Mouse (Mus musculus) lung, postnatal 25 days (tissue): ENCODE data around the gene Csnk1g2.
"Not testable (repeated sequence)": the region's sequence is repeated elsewhere in the genome, so short reads cannot be mapped to it uniquely, and the experiment has no call there.

Source experiments
- DNase-seq: peaks from one replicate; pipeline ENCODE4 v3.0.0; 2022; ENCODE audit warnings: low spot score

The Csnk1g2 gene

GRCm38 (mm10) chr10:80602698-80603325 is 19.8 kb upstream of the Csnk1g2 start, which contains the start of the genes Scamp4 and Adat3:
Scamp4 (plus strand) TSS chr10:80602872.
Adat3 (plus strand) TSS chr10:80602880.
- peak; percentile 94 for DNase-seq

DNA sequence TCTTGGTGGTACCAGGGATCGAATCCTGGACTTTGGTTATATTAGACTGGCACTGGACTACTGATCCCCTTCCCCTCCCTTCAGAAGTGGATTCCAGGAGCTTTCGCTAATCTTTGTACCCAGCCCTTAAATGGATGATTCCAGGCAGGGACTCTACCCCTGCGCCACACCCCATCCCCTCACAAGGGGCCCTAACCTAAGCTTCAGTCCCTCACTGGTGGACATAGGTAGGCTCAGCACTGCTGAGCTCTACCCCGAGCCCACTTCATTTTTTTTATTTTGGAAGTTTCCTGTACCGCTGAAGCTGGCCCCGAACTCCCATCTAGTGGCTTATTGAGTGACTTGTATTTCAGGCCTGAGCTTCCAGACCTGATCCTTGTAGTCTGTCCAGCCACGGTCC is 19.3 kb upstream of the Csnk1g2 start:
- no peak for DNase-seq

DNA sequence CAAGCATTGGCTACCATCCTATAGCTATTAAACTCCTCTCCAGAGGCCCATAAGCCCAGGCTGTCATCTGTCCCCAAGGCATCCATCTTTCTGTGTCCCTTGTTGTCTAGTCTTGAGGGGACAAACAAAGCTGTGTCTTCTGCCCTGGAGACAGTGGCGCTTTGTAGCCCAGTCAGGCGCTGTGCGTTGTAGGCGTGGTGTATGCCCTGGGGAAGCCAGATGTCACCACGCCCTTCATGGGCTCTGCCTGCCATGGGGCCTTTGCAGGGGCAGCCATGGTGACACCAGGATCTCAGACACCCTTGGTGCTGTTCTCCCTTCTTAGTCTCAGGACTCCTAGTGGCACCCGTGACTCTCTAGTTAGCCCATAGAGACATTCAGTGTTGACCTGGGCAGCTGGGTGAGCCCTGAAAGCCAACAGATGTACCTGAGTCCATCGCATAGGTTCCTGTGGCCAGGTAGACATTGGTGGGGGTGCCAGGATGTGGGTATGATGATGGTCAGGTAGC is 18.6 kb upstream of the Csnk1g2 start:
- DNase-seq, result no peak

DNA sequence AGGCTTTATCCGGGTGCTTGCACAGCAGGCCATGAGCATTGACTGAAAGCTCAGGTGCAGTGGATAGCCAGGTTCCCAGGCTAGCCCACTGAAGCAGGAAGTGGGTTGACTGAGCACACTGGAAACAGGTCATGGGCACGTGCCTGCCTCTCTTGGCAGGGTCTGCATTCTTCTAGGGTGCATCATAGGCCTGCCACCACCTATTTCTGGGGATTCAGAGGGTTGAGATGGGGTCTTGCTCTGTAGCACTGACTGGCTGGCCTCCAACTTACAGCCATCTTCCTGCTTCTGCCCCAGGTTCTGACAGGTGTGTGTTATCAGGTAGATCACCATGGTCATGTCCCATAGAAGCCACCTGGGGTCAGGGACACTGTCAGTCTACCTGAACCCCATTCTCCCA is 17.6 kb upstream of the Csnk1g2 start:
- no peak for DNase-seq

- not testable (repeated sequence) for DNase-seq
Measured at GRCm38 (mm10) chr10:80605721-80606120, 16.9 kb upstream of the Csnk1g2 start, which contains the start of gene Gm49322. Gm49322 (plus strand) TSS chr10:80606021.

- no peak for DNase-seq
Measured at GRCm38 (mm10) chr10:80606306-80606705, 16.3 kb upstream of the Csnk1g2 start.

- no peak for DNase-seq
Measured at GRCm38 (mm10) chr10:80606737-80607350, 15.8 kb upstream of the Csnk1g2 start.

DNA sequence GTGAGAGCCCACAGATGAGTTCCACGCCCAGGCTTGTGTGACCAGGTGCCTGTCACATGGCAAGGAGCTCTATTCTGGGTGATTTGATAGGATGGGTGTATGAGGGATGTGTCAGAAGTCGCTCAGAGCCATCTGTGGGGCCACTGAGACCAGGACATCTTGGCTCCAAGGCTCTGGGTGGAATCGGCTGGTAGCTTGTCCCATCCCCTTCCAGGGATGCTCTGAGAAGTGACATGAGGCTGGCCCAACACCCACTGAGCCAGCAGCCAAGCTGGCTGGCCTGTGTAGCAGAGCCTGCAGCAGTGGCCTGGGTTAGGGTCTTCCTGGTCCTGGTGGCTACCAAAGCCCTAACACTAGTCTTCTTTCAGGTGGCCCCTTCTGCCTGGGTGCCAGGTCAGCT is 14.2 kb upstream of the Csnk1g2 start:
- DNase-seq, result no peak

DNA sequence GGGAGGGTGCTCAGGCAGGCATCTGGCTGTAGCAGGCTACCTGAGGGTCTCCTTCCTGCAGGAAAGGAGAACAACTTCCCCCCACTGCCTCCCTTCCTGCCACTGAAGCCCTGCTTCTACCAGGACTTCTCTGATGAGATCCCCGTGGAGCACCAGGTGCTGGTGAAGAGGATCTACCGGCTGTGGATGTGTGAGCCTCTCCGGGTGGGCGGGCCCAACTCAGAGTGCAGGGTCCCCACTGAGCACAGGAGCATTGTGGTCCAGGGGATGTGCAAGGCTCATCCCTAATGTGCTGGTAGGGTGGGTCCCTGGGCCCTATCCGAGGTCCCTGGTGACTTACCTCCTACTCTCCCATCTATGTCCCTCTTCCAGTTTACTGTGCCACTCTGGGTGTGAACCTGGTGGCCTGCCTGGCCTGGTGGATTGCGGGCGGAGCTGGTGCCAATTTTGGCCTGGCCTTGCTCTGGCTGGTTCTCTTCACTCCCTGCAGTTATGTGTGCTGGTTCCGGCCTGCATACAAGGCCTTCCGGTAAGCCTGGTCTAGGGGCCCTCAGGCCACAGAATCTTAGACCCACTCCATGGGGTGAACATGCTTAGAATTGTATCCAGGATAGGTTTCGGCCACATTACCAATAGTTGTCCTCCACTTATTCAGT is 13.2 kb upstream of the Csnk1g2 start:
- DNase-seq, result no peak

DNA sequence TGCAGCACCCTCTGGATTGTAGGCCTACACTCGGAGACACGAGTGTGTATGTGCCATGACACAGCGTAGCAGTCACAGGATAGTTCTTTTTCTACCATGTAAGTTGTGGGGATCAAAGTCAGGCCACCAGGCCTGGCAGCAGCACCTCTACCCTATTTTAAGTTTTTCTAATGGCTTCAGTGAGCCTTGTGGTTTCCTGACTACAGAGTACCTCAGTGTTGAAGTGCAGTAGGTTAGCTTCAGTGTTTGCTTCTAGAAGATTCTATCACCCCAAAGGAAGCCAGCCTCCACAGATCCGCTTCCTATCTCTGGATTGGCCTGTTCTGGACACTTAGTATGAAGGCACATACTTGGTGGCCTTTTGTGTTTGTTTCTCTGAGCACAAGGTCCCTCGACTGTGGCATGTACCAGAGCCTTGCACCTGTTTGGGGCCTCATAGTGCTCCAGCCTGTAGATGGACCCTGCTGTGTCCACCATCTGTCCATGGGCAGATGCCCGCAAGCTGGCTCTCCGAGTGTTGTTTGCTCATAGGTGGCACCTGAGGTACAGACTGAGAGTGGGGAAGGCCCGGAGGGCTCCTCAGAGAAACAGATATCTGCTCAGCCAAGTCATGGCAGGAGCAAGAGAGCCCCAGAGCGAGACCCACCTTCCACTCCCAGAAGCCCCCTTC is 12.4 kb upstream of the Csnk1g2 start:
- DNase-seq, result no peak

GRCm38 (mm10) chr10:80611024-80611423 is 11.6 kb upstream of the Csnk1g2 start:
- peak; percentile 63 for DNase-seq

DNA sequence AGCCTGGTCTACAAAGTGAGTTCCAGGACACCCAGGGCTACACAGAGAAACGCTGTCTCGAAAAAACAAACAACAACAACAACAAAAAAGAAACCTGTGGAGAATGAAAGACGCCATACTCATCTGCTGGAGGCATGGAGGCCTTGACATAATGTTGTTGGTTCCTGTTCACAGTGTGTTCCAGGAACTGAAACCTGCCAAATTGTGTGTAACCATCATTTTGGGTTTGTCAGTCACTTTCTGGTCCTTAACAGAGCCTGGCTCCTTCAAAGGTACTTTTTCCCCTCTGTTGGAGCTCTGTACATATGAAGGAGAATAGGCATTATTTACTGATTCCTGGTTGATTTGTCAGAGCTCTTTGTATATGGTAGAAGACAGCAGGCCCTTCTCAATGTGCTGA is 10.7 kb upstream of the Csnk1g2 start:
- DNase-seq, result no peak

- no peak for DNase-seq
Measured at GRCm38 (mm10) chr10:80613821-80614220, 8.8 kb upstream of the Csnk1g2 start.

GRCm38 (mm10) chr10:80614351-80614750 is 8.3 kb upstream of the Csnk1g2 start:
- no peak for DNase-seq

GRCm38 (mm10) chr10:80618181-80618580 is 4.5 kb upstream of the Csnk1g2 start:
- DNase-seq, result peak; percentile 73

DNA sequence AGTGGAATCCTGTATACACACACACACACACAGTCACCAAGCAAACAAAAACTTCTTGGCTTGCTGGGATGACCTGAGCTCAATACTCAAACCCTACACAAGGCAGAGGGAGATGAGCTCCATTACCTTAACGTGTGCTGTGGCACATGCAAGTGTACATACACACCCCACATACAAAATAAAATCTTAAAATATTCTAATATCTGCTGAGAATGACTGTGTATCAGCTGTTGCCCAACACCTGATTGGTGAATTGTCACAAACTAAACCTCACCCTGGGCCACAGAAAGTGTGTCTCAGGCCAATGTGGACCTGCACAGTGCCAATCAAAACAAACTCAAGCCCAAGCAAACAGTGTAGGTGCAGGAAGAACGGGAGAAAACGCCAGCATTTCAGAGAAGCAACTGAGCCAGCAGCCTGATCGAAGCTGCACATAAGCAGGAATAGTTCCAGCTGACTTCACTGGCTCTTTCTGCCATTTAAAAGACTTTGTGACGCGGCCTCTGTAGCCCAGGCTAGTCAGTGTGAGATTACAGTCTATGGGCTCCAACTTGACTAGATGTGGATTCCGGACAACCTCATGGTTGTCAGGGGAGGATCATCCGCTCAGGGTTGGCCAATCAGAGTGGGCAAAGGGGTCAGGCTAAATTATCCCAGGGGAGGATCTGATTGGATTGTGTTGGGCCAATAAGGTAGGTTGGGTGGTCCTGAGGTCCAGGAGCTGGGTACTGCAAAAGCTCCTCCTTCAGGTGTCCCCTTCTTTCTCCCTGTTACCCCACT is 3.0 kb upstream of the Csnk1g2 start:
- no peak for DNase-seq

DNA sequence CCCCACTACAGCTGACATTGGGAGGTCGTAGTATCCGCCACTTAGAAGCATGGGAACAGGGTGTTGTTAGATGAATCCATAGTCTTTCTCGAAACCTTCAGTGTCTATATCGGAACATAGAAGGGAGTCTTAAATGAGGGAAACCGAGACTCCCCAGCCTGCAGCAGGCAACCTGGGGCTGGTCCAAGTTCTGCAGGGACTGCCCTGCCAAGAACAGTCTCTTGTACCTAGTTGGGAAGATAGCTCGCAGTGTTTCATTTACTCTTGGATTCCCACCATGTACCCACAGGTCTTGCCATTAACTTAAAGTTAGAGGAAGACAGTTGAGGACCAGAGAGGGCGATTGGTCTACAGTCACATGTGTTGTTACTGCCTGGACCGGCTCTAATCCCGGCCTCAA is 2.3 kb upstream of the Csnk1g2 start:
- no peak for DNase-seq

DNA sequence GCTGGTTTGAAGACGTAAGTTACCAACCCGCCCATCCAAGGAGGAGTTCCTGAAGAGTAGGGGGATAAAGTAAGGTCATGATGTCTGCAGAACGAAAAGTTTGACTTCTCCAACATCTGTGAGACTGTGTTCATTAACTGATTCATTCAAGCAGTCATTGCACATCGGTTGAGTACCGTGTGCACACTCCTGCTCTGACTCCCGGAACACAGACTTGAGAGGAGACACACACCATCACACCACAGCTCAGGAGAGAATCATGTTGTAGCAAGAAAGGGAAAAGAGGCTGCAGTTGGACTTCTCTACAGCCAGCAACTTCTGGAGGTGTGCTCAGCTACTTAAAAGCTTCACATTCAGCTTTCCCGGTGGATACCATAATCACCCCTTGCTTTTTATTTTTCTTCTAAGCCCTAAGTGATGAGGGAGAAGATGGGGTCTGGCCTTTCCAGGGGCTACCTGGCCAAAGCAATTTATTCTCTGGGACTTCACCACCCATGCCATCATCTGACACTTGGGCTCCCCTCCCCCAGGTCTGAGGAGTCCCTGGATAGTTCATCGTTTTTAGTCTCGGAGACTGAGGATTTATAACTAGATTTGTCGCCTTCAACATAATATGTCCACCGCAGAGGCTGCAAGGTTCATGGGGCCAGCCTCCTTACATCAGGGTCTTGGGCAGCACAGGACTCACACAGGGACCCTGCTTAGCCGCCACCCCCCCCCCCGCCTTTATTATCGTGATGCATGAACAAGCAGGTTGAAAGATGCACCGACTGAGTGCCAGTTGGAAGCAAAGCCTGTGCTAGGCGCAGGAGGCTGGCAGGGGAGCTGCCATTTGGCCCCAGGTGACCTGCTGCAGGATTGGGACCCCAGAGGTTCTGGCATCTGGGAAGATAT is 1.6 kb upstream of the Csnk1g2 start:
- no peak for DNase-seq

DNA sequence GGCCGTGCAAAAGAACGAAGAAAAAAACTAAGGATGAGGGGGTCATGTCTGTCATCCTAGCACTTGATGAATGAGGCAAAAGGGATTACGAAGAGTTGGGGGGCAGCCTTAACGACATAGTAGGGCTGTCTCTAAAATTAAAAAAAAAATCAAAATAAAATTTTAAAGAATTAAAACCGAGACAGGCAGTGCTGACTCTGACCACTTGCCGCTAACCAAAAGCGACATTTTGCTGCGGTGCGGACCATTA is 1.0 kb upstream of the Csnk1g2 start:
- DNase-seq, result no peak

- DNase-seq, result peak; percentile 100
Measured at GRCm38 (mm10) chr10:80621940-80622660, 538 bp upstream of the Csnk1g2 start.
